Mouse (Mus musculus): Measurements from ENCODE around the gene Odf2. TPM values are rescaled to one million over a fixed set of nuclear protein-coding genes. Genes with fewer than 3 reads are reported as not detected.

Gene Odf2
- total RNA-seq (2021) = 10 to 100 TPM; 80.0 to 82.1 TPM
- long read RNA-seq, experiment 1, transcript Odf2-204 (21 exons, 3,826 nt) = major isoform, 6 of 34 reads
- long read RNA-seq, experiment 1, partial matches to known transcripts = 5 of 34 reads
- long read RNA-seq, experiment 1, other reads (novel, unspliced or antisense) = 18 of 34 reads
- long read RNA-seq, experiment 2, transcript Odf2-206 (21 exons, 3,807 nt) = minor isoform, 7 of 141 reads
- long read RNA-seq, experiment 2, transcript Odf2-204 (21 exons, 3,826 nt) = major isoform, 43 of 141 reads
- long read RNA-seq, experiment 2, transcript Odf2-203 (17 exons, 2,305 nt) = minor isoform, 12 of 141 reads
- long read RNA-seq, experiment 2, partial matches to known transcripts = 27 of 141 reads
- long read RNA-seq, experiment 2, other reads (novel, unspliced or antisense) = 51 of 141 reads

- peak; percentile 100 for DNase-seq (ENCODE audit: low spot score in 2 of 2)
These were observed at the start of gene Odf2 for GRCm38 (mm10) chr2:29889066-29889944. Odf2 (plus strand) TSS chr2:29889221.

GRCm38 (mm10) chr2:29839460-29839859, 49.6 kb upstream of the Odf2 start:
- no peak for DNase-seq (ENCODE audit: low spot score in 2 of 2)

- DNase-seq (ENCODE audit: low spot score in 2 of 2) = no peak
These were observed 45.6 kb upstream of the Odf2 start for GRCm38 (mm10) chr2:29843231-29844105.

GRCm38 (mm10) chr2:29844115-29844514, 44.9 kb upstream of the Odf2 start:
- no peak for DNase-seq (ENCODE audit: low spot score in 2 of 2)

- no peak for DNase-seq (ENCODE audit: low spot score in 2 of 2)
These were observed 44.4 kb upstream of the Odf2 start for GRCm38 (mm10) chr2:29844661-29845060.

GRCm38 (mm10) chr2:29845636-29846035, 43.4 kb upstream of the Odf2 start:
- DNase-seq (ENCODE audit: low spot score in 2 of 2) = no peak

- DNase-seq (ENCODE audit: low spot score in 2 of 2) = no peak
These were observed 42.8 kb upstream of the Odf2 start for GRCm38 (mm10) chr2:29846061-29846853.

- no peak for DNase-seq (ENCODE audit: low spot score in 2 of 2)
These were observed 42.1 kb upstream of the Odf2 start for GRCm38 (mm10) chr2:29846911-29847310.

GRCm38 (mm10) chr2:29849041-29849440, 40.0 kb upstream of the Odf2 start:
- no peak for DNase-seq (ENCODE audit: low spot score in 2 of 2)

GRCm38 (mm10) chr2:29849841-29850480, 39.1 kb upstream of the Odf2 start:
- DNase-seq (ENCODE audit: low spot score in 2 of 2) = no peak

GRCm38 (mm10) chr2:29852957-29853485, 36.0 kb upstream of the Odf2 start:
- DNase-seq (ENCODE audit: low spot score in 2 of 2) = no peak

GRCm38 (mm10) chr2:29853736-29854135, 35.3 kb upstream of the Odf2 start:
- no peak for DNase-seq (ENCODE audit: low spot score in 2 of 2)

GRCm38 (mm10) chr2:29855585-29856210, 33.3 kb upstream of the Odf2 start:
- DNase-seq (ENCODE audit: low spot score in 2 of 2) = no peak

GRCm38 (mm10) chr2:29856451-29857260, 32.4 kb upstream of the Odf2 start:
- no peak for DNase-seq (ENCODE audit: low spot score in 2 of 2)

GRCm38 (mm10) chr2:29857341-29857740, 31.7 kb upstream of the Odf2 start:
- DNase-seq (ENCODE audit: low spot score in 2 of 2) = no peak

GRCm38 (mm10) chr2:29857967-29858366, 31.1 kb upstream of the Odf2 start:
- no peak for DNase-seq (ENCODE audit: low spot score in 2 of 2)

- peak in 1 of 2 experiments; percentile 40 for DNase-seq (ENCODE audit: low spot score in 2 of 2)
These were observed 30.1 kb upstream of the Odf2 start for GRCm38 (mm10) chr2:29858748-29859473.

Data from adrenal gland, postnatal 4 days (tissue).